In genomic region chr17:45881284-45881683, GRCm38 (mm10) we compare ENCODE assay signal across 17 mouse cellular contexts.
"Had no signal": no experiment of that assay in that cellular context is flagged by ENCODE, and none has a peak within 500 bp of the region (broad histone marks: within the 10 kb centered on the region; RNA-seq: fewer than 3 reads in every experiment).

No protein-coding gene starts in this region.

- H3K4me3 ChIP-seq: liver, embryonic 15.5 days; lung, embryonic 15.5 days; midbrain, embryonic 10.5 days; midbrain, embryonic 12.5 days; neural tube, embryonic 12.5 days; stomach, embryonic 15.5 days had no signal

- ATAC-seq: liver, postnatal 0 days; lung, postnatal 0 days had no signal

- H3K27me3 ChIP-seq: lung, embryonic 15.5 days; stomach, embryonic 15.5 days had no signal

- H3K4me2 ChIP-seq: liver, embryonic 15.5 days; lung, embryonic 15.5 days; midbrain, embryonic 12.5 days; neural tube, embryonic 12.5 days; stomach, embryonic 15.5 days had no signal

- H3K27ac ChIP-seq: liver, embryonic 15.5 days; lung, embryonic 15.5 days; midbrain, embryonic 12.5 days; neural tube, embryonic 12.5 days; stomach, embryonic 15.5 days; stomach, postnatal 0 days had no signal

- DNase-seq: liver, postnatal 0 days; lung, adult 2 months; lung, postnatal 14 days; lung, postnatal 4 days; midbrain, embryonic 14.5 days; right cerebral cortex, postnatal 14 days; thymus, adult 2 months; thymus, postnatal 25 days; thymus, postnatal 4 days had no signal

- H3K36me3 ChIP-seq: liver, embryonic 15.5 days; lung, embryonic 15.5 days; midbrain, embryonic 10.5 days; midbrain, embryonic 12.5 days; neural tube, embryonic 12.5 days; stomach, embryonic 15.5 days had no signal

- H3K9me3 ChIP-seq: midbrain, embryonic 12.5 days; stomach, embryonic 15.5 days had no signal

- H3K9ac ChIP-seq: liver, embryonic 15.5 days; liver, postnatal 0 days; lung, embryonic 15.5 days; midbrain, embryonic 12.5 days; neural tube, embryonic 12.5 days; stomach, embryonic 15.5 days had no signal
